Mouse (Mus musculus) liver, postnatal 0 days (tissue): Measurements from ENCODE around the gene Dbil5. TPM values are rescaled to one million over a fixed set of nuclear protein-coding genes. Genes with fewer than 3 reads are reported as not detected.
"Not testable (repeated sequence)": the region's sequence is repeated elsewhere in the genome, so short reads cannot be mapped to it uniquely, and the experiment has no call there.

ENCODE experiments used
- ATAC-seq: fragments of 200-750 bp; cut with Nextera tagmentation; 2 replicates; pipeline ENCODE4 v1.8.0; 2017; ENCODE audit warnings: mild to moderate bottlenecking, moderate library complexity
- DNase-seq: peaks from one replicate; pipeline ENCODE4 v3.0.0-alpha.2; 2016
- H3K27ac ChIP-seq: fragments of 300-500 bp; sonication (generic); 2 replicates; pipeline ENCODE4 v1.5.1; 2014; ENCODE audit warnings: antibody characterized with exemption, moderate library complexity, mild to moderate bottlenecking, low read depth
- H3K27me3 ChIP-seq: fragments of 300-500 bp; sonication (generic); 2 replicates; pipeline ENCODE4 v1.6.1; 2014; ENCODE audit warnings: low read length, control low read depth, mixed read lengths; ENCODE audit not compliant: insufficient read depth
- H3K36me3 ChIP-seq: fragments of 300-500 bp; sonication (generic); replicated peaks from 2 replicates; pipeline ENCODE4 v1.6.1; 2014; ENCODE audit warnings: mild to moderate bottlenecking, control low read depth, low read length, moderate library complexity, mixed read lengths; ENCODE audit not compliant: insufficient read depth
- H3K4me1 ChIP-seq: fragments of 300-500 bp; sonication (generic); 2 replicates; pipeline ENCODE4 v1.6.1; 2014; ENCODE audit warnings: antibody characterized with exemption, mild to moderate bottlenecking, control low read depth; ENCODE audit not compliant: insufficient read depth
- H3K4me2 ChIP-seq: fragments of 300-500 bp; sonication (generic); 2 replicates; pipeline ENCODE4 v1.6.1; 2014; ENCODE audit warnings: low read depth, mild to moderate bottlenecking, low read length, moderate library complexity, mixed read lengths
- H3K4me3 ChIP-seq: fragments of 300-500 bp; sonication (generic); 2 replicates; pipeline ENCODE4 v1.5.1; 2014; ENCODE audit warnings: low read depth, low read length
- H3K9ac ChIP-seq: fragments of 300-500 bp; sonication (generic); replicated peaks from 2 replicates; pipeline ENCODE4 v1.6.1; 2014; ENCODE audit warnings: mild to moderate bottlenecking, moderate library complexity
- H3K9me3 ChIP-seq: fragments of 300-500 bp; sonication (generic); 2 replicates; pipeline ENCODE4 v1.6.1; 2016; ENCODE audit warnings: mild to moderate bottlenecking, control low read depth, low read length, mixed read lengths
- CTCF ChIP-seq: sonication (generic); IDR thresholded peaks from 2 replicates; pipeline ENCODE4 v1.5.1; 2016; ENCODE audit warnings: antibody characterized with exemption, low read depth
- EP300 ChIP-seq: IDR thresholded peaks from 2 replicates; pipeline ENCODE4 v1.6.1; 2016; ENCODE audit warnings: antibody characterized with exemption, low read depth, mild to moderate bottlenecking
- WGBS: fragments of 180-500 bp; shearing (Covaris S2); extraction: QIAGEN DNeasy Blood & Tissue Kit; methylation state at CpG from one replicate; pipeline ENCODE4 v1.1.7; 2014; ENCODE audit not compliant: insufficient replicate concordance; 5-methylcytosine and 5-hydroxymethylcytosine counted together
- polyA plus RNA-seq: library from polyadenylated mRNA; unstranded; fragments of >200 nt; fragmentation: Nextera tagmentation; extraction: Ambion mirVana; gene quantifications from 2 replicates; pipeline ENCODE4 v1.2.1, GENCODE M21; 2015

Gene Dbil5
- polyA plus RNA-seq, 1 experiment from 2014 or later, result 0.73 TPM

DNA sequence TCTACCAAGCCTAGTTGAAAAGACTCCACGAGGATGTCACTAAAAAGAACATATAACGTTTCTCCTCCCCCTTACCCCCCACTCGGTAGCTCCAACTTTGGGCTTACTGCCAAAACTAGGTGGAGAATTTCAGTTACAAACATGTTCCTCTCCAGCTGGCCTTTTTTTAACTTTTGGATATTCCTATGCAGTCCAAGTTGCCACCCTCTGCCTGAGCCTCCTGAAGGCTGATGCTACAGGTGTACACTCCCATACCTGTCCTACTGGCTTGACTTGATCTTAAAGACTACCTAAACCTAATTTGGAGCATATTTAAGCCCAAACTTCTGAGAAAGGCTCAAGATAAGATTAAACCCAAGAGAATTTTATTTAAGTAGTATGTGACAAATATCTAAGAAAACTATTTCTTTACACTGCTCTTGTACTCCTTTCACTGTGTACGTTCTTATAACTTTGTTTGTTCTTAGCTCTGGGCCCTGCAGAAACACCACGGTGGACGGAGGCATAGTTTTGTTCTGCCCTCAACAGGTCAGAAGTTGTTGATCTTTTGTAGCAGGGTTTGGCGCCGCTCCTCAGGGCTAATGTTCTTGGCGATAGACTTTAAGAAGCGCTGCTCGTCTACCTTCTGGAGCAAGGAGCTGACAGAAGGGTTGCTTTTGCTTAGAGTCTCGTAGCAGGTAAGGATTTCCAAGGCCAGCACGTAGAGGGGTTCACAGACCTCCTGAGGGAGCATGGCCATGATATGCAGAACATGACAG is 7.0 kb upstream of the Dbil5 start:
- no peak overlapping the region for H3K9ac ChIP-seq
- H3K4me2 ChIP-seq, result no peak overlapping the region
- H3K4me1 ChIP-seq, result peaks cover 3% of the 10 kb centered on the region; the same call in 1 of the 2 replicates
- no peak overlapping the region for H3K27ac ChIP-seq
- DNase-seq, result no peak
- H3K36me3 ChIP-seq, result peaks cover 17% of the 10 kb centered on the region; the same call in 1 of the 2 replicates
- no peaks in the 10 kb centered on the region for H3K9me3 ChIP-seq
- ATAC-seq, result no peak
- 80% methylated on average over 13 of the region's 13 CpGs for WGBS
- no peak overlapping the region for H3K4me3 ChIP-seq
- no peaks in the 10 kb centered on the region for H3K27me3 ChIP-seq
- TF ChIP-seq EP300 (no peak), CTCF (no peak)

DNA sequence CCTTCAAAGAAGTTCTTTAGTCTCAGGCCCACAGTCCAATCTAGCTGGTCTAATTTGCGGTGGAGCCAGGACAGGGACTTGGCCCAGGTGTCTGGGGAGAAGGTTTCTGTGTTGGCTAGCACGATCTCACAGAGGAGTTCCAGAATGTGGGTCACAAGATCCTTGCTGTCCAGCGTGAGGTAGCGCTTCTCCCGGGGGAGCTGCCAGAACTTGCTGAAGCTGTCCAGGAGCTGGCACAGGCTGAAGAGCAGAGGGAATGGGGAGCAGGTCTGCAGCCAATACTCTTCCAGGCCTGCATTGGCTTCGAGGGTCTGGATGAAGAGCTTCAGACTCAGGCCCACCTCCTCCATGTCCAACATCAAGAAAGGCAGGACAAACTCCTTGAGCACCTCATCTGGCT is 5.8 kb upstream of the Dbil5 start:
- not testable (repeated sequence) for H3K9me3 ChIP-seq, H3K9ac ChIP-seq, H3K27ac ChIP-seq, ATAC-seq, H3K4me1 ChIP-seq, H3K27me3 ChIP-seq, H3K4me2 ChIP-seq, H3K4me3 ChIP-seq, DNase-seq
- WGBS, result 74% methylated on average over 2 of the region's 6 CpGs
- peaks cover 17% of the 10 kb centered on the region; the same call in 1 of the 2 replicates for H3K36me3 ChIP-seq

DNA sequence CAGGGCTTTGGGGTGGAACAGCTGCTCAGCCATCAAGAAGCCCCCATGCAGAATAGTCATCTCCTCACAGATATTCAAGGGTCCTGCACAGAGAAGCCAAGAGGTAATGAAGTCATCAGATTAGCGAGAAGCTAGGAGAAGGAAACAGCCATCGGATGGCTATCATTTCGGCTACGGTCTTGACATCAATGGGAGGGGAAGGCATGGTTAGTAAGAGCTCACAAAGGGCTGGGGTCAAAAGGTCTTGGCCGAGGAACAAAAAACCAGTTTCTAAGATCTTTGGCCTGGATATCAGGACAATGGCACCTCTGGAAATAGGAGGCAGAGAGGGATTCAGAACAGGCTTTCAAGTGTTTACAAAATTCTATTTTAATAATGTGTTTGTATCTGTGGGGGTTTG is 3.6 kb upstream of the Dbil5 start:
- H3K27ac ChIP-seq, result no peak overlapping the region
- peaks cover 16% of the 10 kb centered on the region for H3K4me1 ChIP-seq
- H3K36me3 ChIP-seq, result peaks cover 11% of the 10 kb centered on the region; the same call in 1 of the 2 replicates
- ATAC-seq (no peak), DNase-seq (no peak)
- H3K4me3 ChIP-seq, result no peak overlapping the region
- H3K9ac ChIP-seq, result no peak overlapping the region
- no peak overlapping the region for H3K4me2 ChIP-seq
- 87% methylated on average over 5 of the region's 5 CpGs for WGBS
- TF ChIP-seq CTCF (no peak), EP300 (no peak)
- H3K9me3 ChIP-seq, result no peaks in the 10 kb centered on the region
- H3K27me3 ChIP-seq, result no peaks in the 10 kb centered on the region

DNA sequence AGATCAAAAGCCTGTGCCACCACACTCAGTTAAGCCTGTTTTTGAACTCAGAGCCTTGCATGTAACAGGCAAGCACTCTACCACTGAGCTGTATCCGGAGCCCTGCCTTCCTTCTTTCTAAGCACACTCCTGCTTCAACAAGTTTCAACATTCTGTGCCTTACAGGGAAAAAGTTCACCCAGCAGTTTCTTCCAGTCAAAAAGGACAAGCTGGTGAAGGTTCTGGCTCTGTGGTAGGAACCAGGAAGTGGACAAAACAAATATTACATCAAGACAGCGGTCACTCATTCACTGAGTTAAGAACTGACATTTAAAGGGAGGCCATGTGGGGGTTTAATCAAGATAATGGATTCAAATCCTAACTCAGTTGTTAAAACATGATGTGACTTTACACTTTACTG is 2.4 kb upstream of the Dbil5 start:
- Histone ChIP-seq H3K4me3 (no peak overlapping the region), H3K27ac (no peak overlapping the region), H3K9ac (no peak overlapping the region), H3K4me2 (no peak overlapping the region), H3K27me3 (no peaks in the 10 kb centered on the region), H3K36me3 (peaks cover 13% of the 10 kb centered on the region; the same call in 1 of the 2 replicates), H3K9me3 (no peaks in the 10 kb centered on the region), H3K4me1 (peaks cover 16% of the 10 kb centered on the region)
- no peak for ATAC-seq
- WGBS, result 65% methylated on average over 2 of the region's 2 CpGs
- TF ChIP-seq CTCF (no peak), EP300 (no peak)
- no peak for DNase-seq

DNA sequence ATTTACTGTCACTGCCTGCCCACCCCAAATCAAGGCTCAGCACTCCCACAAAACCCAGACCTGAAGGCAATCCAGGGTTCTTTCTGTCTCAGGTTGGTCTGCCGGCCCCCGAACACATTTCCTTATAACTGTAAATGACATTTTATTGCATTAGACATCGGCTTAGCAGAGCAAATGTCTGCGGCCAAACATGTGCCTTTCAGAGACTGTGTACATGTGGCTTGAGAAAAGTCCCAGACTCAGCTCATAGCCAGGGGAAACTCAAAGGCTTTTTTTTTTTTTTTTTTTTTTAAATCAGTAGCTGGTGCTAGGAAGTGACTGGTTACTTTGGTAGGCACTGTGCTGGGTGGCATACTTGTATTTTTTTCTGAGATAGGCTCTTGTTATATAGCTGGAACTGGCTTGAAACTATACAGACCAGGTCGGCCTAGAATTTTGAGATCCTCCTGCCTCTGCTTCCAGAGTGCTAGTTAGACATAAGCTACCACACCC is 1.3 kb upstream of the Dbil5 start:
- H3K9ac ChIP-seq, result peak overlapping the region; percentile 82; the same call in 1 of the 2 replicates
- DNase-seq (no peak), ATAC-seq (no peak)
- peak overlapping the region; percentile 85 for H3K4me2 ChIP-seq
- peaks cover 16% of the 10 kb centered on the region for H3K4me1 ChIP-seq
- peaks cover 15% of the 10 kb centered on the region; the same call in 1 of the 2 replicates for H3K36me3 ChIP-seq
- TF ChIP-seq EP300 (no peak), CTCF (no peak)
- WGBS, result 88% methylated on average over 5 of the region's 5 CpGs
- H3K9me3 ChIP-seq, result no peaks in the 10 kb centered on the region
- no peak overlapping the region for H3K4me3 ChIP-seq
- H3K27me3 ChIP-seq, result no peaks in the 10 kb centered on the region
- 0 out of 2 replicates have a peak overlapping the region, but pooled peaks have one; percentile 81 for H3K27ac ChIP-seq

DNA sequence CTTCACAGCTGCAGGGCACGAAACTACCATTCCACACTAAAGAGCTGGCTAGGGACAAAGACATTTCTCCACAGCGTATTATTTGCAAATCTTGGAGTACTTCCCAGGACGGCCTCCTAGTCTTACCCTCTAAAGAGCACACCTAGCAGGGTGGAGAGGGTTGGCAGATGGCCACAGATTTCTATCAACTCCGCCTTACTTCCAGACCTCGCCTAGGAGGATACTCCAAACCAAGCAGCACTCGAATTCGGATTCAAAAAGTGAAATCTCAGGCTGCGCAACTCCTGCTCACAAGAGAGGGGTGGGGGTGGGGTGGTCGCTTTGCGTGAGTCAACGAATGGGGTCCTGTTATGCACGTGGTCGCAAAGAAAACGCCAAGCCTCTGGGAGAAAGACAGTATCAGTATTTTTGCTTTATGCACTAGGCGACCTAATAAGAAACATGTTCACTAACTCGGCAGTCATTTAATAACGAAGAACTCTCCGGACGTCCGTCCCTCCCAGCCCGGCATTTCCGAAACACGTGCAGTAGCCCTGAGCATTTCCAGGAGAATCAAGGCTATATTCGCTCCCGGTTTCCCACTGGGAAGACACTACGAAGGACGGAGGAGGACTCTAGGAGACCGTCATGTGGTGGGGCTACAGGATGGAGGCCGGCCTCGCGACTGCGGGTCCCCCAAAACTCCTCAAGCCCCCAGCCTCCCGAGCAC is 573 bp upstream of the Dbil5 start:
- DNase-seq (peak; percentile 45), ATAC-seq (peak; percentile 44)
- Histone ChIP-seq H3K27ac (peak overlapping the region; percentile 81), H3K27me3 (no peaks in the 10 kb centered on the region), H3K4me2 (peak overlapping the region; percentile 85), H3K36me3 (peaks cover 19% of the 10 kb centered on the region; the same call in 1 of the 2 replicates), H3K4me3 (peak overlapping the region; percentile 63), H3K9ac (peak overlapping the region; percentile 82), H3K4me1 (peaks cover 16% of the 10 kb centered on the region), H3K9me3 (no peaks in the 10 kb centered on the region)
- 2% methylated on average over 33 of the region's 33 CpGs for WGBS
- TF ChIP-seq EP300 (no peak), CTCF (no peak)
